Mouse (Mus musculus): ENCODE data around the gene Sec23ip.

DNA sequence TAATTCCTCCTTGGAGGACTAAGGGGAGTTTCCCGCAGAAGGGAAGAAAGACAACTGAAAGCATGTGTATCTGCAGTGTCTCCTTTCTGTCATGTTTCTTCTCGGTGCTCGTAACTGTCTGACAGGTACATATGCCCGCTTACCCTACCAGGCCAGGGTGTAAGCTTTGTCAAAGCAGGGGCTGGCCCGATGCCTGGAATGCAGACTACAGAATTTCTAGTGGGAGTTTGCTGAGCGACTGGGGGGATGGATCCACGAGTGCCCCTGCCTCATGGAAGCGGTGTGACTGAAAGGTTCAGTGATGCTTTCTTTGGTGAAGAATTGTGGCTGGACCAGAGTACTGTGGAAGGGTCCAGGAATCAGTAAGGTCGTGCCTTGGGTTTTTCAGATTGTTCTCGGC, 1.4 kb downstream of the Sec23ip start:
- TF ChIP-seq MXI1 (IDR thresholded peaks at IDR 0.05; ENCODE audit: low read depth, low read length) (no peak), CHD1 (IDR thresholded peaks at IDR 0.05; ENCODE audit: low read depth, low read length) (no peak), POLR2A (IDR thresholded peaks at IDR 0.05; ENCODE audit: low read depth, low read length) (no peak), ELF1 (IDR thresholded peaks at IDR 0.05; ENCODE audit: low read depth, low read length) (no peak), POLR2AphosphoS2 (IDR thresholded peaks at IDR 0.05; ENCODE audit: low read depth, low read length) (no peak), ETS1 (conservative IDR thresholded peaks at IDR 0.05; ENCODE audit: low read depth, low read length) (no peak), EP300 (IDR thresholded peaks at IDR 0.05; ENCODE audit: low read length) (no peak), ZNF384 (IDR thresholded peaks at IDR 0.05; ENCODE audit: low read depth, low read length) (no peak), USF1 (IDR thresholded peaks at IDR 0.05; ENCODE audit: low read depth, low read length) (no peak)

Measured in CH12.LX (cell line).